Mouse (Mus musculus) heart, adult 8-10 months (tissue): ENCODE measurements around the gene Akip1. TPM values are rescaled to one million over a fixed set of nuclear protein-coding genes. Genes with fewer than 3 reads are reported as not detected.

ENCODE experiments used
- DNase-seq: peaks from one replicate; pipeline ENCODE4 v3.0.0; 2022; ENCODE audit warnings: low spot score
- total RNA-seq, 4 experiments: library from RNA; stranded (reverse); gene quantifications; 2 replicates each; pipeline ENCODE4 v1.2.4; 2022

The Akip1 gene
- total RNA-seq, 4 experiments from 2014 or later, result 13.7 to 17.8 (median 16.3) TPM

- DNase-seq, result peak; percentile 57
These were observed 3.7 kb downstream of the Akip1 start for GRCm38 (mm10) chr7:109707023-109707785.

- DNase-seq, result peak; percentile 71
These were observed 5.5 kb downstream of the Akip1 start for GRCm38 (mm10) chr7:109708961-109709382.

- no peak for DNase-seq
These were observed 6.6 kb downstream of the Akip1 start for GRCm38 (mm10) chr7:109710069-109710468.

DNA sequence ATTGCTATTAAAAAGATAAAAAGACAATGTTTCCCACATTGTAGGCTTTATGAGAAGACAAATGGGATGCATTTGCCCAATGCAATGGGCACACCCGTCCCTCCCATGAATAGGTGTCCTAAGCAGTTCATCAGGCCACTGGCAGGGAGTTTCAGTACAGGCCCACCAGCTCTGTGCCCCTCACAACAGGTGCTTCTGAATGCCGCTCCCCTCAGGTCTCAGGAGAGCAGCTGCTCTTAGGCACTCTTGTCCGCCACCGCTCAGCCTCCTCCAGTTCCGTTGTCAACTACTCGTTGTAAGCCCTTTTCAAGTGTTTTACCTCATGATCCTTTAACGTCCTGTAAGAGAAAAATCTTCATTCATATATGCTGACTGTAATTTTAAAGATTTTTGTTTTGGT, 8.7 kb downstream of the Akip1 start:
- no peak for DNase-seq

DNA sequence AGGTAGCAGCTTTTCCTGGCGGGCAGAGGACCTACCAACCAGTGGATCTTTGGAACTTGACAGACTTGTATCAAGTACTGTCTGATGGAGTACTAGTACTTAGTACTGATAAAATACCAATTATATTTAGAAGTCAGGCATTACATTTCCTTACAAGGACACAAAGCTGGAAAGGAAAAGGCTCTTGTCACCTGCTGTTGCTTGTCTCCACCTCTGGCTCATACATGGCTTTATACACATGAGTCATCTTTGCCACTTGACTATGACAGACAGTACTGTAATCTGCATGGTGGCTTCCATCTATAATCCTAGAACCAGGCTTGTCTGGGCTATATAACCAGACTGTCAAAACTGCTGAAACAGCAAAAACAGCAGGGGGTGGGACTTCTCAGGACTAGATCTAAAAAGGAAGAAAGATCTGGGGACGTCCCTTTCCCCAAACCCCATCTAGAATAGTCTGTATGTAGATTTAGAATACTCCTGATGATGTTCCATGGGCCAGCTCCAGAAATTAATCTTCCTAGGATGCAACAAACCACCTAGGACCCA, 10.0 kb downstream of the Akip1 start:
- DNase-seq, result no peak

GRCm38 (mm10) chr7:109719286-109719685, 15.8 kb downstream of the Akip1 start:
- DNase-seq, result peak; percentile 48

DNA sequence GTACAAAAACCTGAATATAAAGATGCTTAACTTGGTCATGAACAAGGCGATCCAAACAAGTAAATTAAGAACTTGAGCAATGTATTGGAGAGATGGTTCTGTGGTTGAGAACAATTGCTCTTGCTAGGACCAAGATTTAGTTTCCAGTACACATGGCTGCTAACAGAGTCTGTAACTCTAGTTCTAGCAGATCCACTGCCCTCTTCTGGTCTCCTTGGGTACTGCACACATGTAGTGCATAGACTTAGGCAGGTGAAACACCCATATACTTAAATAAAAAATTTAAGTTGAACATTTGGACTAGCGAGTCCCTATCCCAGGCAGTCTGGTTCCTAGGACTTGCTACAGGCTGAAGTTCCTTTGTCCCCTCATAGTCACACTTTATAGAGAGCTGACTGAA, 19.1 kb downstream of the Akip1 start:
- no peak for DNase-seq

- no peak for DNase-seq
These were observed 19.6 kb downstream of the Akip1 start for GRCm38 (mm10) chr7:109723114-109723513.

DNA sequence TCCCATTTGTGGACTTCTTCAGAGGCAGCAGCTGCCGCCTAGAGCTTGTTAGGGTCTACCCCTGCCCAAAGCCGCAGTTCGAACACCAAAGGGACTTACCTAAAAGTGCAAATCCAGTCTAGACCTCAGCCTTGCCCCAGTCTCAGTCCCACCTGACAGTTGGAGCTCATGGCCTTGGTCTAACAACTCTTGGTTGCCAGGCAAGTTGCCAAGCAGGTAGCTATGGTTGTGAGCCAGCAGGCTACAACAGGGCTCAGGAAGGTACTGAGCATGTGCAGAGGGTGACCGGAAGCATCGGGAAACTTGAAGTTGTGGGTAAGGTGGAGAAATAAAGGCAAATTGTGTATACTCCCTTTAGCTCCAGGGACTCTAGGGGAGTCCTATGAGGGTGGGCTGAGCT, 20.2 kb downstream of the Akip1 start, which contains the start of gene BC051019:
Gene BC051019 (minus strand): TSS at position 154 of the 400 bp plus-strand sequence.
- no peak for DNase-seq

- DNase-seq, result no peak
These were observed 28.1 kb downstream of the Akip1 start, which contains the start of gene Ascl3 for GRCm38 (mm10) chr7:109731626-109732025. Ascl3 (minus strand) TSS chr7:109731726.

GRCm38 (mm10) chr7:109734806-109735205, 31.3 kb downstream of the Akip1 start:
- no peak for DNase-seq

DNA sequence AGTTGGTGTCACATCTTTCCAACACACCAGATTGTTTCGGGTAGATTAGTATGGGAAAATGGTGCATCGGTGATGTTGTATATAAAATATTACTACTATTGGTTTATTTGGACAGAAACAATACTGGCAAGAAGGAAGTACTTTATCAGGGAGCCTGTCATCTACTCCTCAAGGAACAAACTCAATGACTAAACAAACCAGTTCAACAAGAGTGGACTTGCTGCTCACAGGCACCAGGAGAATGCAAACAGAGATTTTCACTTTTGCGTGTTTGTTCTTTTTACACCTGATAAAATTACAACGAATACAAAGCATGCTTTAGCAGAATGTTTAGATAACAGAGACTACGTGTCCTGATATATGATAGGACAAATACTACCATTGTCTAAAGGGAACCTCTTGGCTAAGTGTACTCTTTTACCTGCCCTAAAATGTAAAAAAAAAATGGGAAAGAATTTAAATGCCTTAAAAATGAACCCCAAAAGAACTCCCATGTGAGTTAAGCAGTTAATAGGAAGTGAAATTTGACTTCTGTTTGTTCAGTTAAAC, 36.4 kb downstream of the Akip1 start:
- DNase-seq, result no peak

- DNase-seq, result no peak
These were observed 37.6 kb downstream of the Akip1 start for GRCm38 (mm10) chr7:109741060-109741459.

GRCm38 (mm10) chr7:109741703-109742102, 38.2 kb downstream of the Akip1 start:
- no peak for DNase-seq

- no peak for DNase-seq
These were observed 44.3 kb downstream of the Akip1 start for GRCm38 (mm10) chr7:109747747-109748146.

DNA sequence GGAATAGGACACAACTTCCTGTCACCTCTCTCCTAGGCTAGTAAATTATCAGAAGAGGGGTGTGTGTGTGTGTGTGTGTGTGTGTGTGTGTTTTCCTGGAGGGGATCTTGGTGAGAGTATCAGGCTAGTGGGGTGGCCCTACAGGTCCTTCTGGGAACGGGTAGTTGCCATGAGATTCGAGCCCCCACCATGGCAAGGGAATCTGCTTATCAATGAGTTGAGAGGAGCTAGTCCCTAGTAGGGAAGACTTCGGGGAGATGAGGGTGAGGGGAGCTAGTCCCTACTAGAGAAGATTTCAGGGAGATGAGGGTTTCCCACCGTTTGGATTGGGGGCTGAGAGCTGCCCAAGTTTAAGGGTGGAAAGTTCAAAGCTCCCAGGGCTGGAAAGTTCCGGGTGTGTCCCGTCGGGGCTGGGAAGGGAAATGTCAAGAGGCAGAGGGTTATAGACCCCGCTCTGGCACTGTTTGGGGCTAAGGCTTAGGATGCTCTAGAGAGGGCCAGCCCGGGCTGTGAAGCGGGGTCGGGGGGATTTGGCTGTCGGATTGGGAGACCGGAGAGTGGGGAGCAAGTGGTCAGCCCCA, 48.0 kb downstream of the Akip1 start:
- peak; percentile 11 for DNase-seq

DNA sequence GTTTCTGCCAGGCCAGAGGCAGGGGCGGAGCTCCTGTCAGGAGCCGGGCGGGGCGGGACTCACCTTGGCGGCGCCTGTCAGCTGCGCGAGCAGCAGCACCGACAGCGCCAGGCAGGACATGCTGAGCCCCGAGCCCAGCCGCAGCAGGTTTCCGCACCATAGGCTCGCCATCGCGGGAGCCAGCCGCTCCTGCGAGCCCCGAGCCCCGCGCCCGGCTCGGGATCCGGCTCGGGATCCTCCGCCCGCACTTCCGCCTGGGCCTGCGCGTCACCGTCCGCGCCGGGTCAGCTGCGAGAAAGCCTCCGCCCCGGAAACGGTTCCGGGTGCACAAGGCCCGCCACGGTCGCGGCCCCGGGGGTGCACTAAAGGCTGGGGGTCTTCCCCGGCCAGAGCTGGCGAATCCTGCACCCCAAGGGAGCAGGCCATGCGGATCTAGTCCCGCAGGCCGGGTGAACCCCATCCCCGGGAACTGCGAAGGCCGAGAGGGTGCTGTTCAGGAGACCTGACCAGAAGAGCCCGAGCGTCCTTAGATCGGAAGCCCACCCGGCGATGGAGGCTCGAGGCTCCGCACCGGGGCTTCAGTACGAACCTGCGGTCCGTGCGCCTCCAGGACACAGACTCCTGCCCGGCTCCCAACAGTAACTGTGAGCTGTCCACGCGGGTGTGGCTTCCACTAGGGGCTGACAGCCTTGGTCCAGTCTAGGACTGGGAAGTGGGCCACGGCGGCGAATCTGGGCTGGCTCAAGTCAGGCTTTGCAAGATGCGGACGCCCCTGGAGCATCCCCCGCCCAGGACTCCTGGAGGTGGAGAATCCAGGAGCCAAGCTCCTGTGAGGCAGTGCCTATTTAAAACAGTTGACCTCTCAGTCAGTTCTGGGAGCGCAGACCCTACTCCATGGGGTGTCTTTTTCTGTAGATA, 48.8 kb downstream of the Akip1 start, which contains the start of gene Tmem9b:
Gene Tmem9b (minus strand): TSS at position 868 of the 918 bp plus-strand sequence.
- peak; percentile 84 for DNase-seq

DNA sequence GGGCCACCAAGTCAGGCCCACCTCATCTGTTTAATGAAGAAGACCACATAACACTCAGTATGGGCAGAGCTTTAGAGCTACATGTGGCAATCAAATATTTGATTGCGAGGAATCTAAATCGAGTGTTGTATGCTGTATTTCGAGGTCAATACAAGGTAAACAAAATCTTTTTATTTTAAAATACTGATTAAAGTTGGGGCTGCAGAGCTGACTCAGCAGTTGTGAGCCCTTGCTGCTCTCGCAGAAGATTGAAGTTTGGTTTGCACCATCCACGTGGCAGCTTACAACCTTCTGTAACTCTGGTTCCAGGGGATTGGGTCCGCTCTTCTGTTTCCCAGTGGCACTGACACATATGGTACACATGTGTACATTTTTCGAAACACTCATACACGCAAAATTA, 50.5 kb downstream of the Akip1 start:
- DNase-seq, result no peak

- DNase-seq, result no peak
These were observed 52.8 kb downstream of the Akip1 start for GRCm38 (mm10) chr7:109756291-109756690.
